Mouse (Mus musculus): ENCODE data around the gene Dnajb7.

DNA sequence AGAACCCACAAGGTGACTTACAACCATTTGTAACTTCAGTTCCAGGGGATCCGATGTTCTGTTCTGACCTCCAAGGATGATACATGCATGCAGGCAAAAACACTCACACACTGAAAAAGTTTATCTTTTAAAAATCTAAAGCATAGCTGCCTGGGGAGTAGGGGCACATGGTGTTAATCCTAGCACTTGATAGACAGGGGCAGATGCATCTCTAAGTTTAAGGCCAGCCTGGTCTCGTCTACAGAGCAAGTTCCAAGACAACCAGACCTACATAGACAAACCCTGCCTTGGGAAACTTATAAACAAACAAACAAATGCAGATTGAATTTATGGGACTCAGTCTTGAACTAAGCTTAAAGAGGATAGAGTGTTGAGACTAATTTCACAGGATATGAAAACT, 29.3 kb downstream of the Dnajb7 start:
- TF ChIP-seq CTCF (conservative IDR thresholded peaks at IDR 0.05; ENCODE audit: low read length) (no peak), POU5F1 (IDR thresholded peaks at IDR 0.05; ENCODE audit: borderline replicate concordance, low read length) (no peak)

All from E14TG2a.4 (cell line).